30 mouse cellular contexts compared by ENCODE assay signal in genomic region chr12:26891190-26891589, GRCm38 (mm10).
DNase-seq lines count a peak whose midpoint lies in the region; ATAC-seq and TF ChIP-seq lines count a peak whose summit lies in the region.
"Had no signal": no experiment of that assay in that cellular context is flagged by ENCODE, and none has a peak within 500 bp of the region (broad histone marks: within the 10 kb centered on the region; RNA-seq: fewer than 3 reads in every experiment).

No protein-coding gene starts in this region.

- no peak for TF ChIP-seq CTCF in brain, embryonic 14.5 days (IDR thresholded peaks at IDR 0.05; ENCODE audit: borderline replicate concordance, extremely low read depth, insufficient read depth, insufficient read length)

- no peak for ATAC-seq in forebrain, embryonic 13.5 days
- no peak for ATAC-seq in forebrain, embryonic 15.5 days (replicated peaks)
- ATAC-seq in midbrain, embryonic 14.5 days (ENCODE audit: low FRiP score, low TSS enrichment) = no peak
- no peak for ATAC-seq in midbrain, embryonic 13.5 days
- ATAC-seq: forebrain, embryonic 16.5 days; midbrain, embryonic 16.5 days; Patski had no signal

- H3K27me3 ChIP-seq in forebrain, embryonic 13.5 days = no peaks in the 10 kb centered on the region
- no peaks in the 10 kb centered on the region for H3K27me3 ChIP-seq in forebrain, embryonic 15.5 days
- no peaks in the 10 kb centered on the region for H3K27me3 ChIP-seq in midbrain, embryonic 14.5 days (ENCODE audit: control insufficient read depth, insufficient read depth, low read length)
- no peaks in the 10 kb centered on the region for H3K27me3 ChIP-seq in midbrain, embryonic 13.5 days
- H3K27me3 ChIP-seq in limb, embryonic 10.5 days (ENCODE audit: low read depth, poor library complexity, severe bottlenecking) = no peaks in the 10 kb centered on the region
- H3K27me3 ChIP-seq: heart, embryonic 12.5 days; Patski had no signal

- H3K9me3 ChIP-seq in forebrain, embryonic 13.5 days (replicated peaks) = no peaks in the 10 kb centered on the region
- no peaks in the 10 kb centered on the region for H3K9me3 ChIP-seq in forebrain, embryonic 15.5 days
- no peaks in the 10 kb centered on the region for H3K9me3 ChIP-seq in midbrain, embryonic 14.5 days (ENCODE audit: control insufficient read depth, low read length)
- no peaks in the 10 kb centered on the region for H3K9me3 ChIP-seq in midbrain, embryonic 13.5 days
- H3K9me3 ChIP-seq in limb, embryonic 10.5 days (replicated peaks) = no peaks in the 10 kb centered on the region
- H3K9me3 ChIP-seq: heart, embryonic 12.5 days had no signal

- no peak overlapping the region for H3K9ac ChIP-seq in forebrain, embryonic 13.5 days
- H3K9ac ChIP-seq in forebrain, embryonic 15.5 days (replicated peaks) = no peak overlapping the region
- no peak overlapping the region for H3K9ac ChIP-seq in midbrain, embryonic 14.5 days (replicated peaks; ENCODE audit: low read length)
- H3K9ac ChIP-seq in midbrain, embryonic 13.5 days (replicated peaks) = no peak overlapping the region
- H3K9ac ChIP-seq: heart, embryonic 12.5 days; liver, embryonic 14.5 days had no signal

- peaks cover 21% of the 10 kb centered on the region for H3K4me1 ChIP-seq in forebrain, embryonic 13.5 days
- peaks cover 16% of the 10 kb centered on the region for H3K4me1 ChIP-seq in forebrain, embryonic 15.5 days
- peaks cover 11% of the 10 kb centered on the region for H3K4me1 ChIP-seq in midbrain, embryonic 14.5 days (ENCODE audit: control insufficient read depth, insufficient read depth, low read length)
- peaks cover 20% of the 10 kb centered on the region for H3K4me1 ChIP-seq in midbrain, embryonic 13.5 days (replicated peaks)
- peaks cover 24% of the 10 kb centered on the region for H3K4me1 ChIP-seq in limb, embryonic 10.5 days

- H3K36me3 ChIP-seq in forebrain, embryonic 13.5 days (ENCODE audit: poor library complexity, severe bottlenecking) = no peaks in the 10 kb centered on the region
- no peaks in the 10 kb centered on the region for H3K36me3 ChIP-seq in forebrain, embryonic 15.5 days
- no peaks in the 10 kb centered on the region for H3K36me3 ChIP-seq in midbrain, embryonic 14.5 days (ENCODE audit: control insufficient read depth, insufficient read depth, low read length)
- H3K36me3 ChIP-seq in midbrain, embryonic 13.5 days = no peaks in the 10 kb centered on the region
- no peaks in the 10 kb centered on the region for H3K36me3 ChIP-seq in limb, embryonic 10.5 days
- H3K36me3 ChIP-seq: G1E; heart, embryonic 12.5 days had no signal

- 0 out of 2 replicates have a peak overlapping the region, but pooled peaks have one; percentile 8 for H3K27ac ChIP-seq in forebrain, embryonic 13.5 days
- H3K27ac ChIP-seq in forebrain, embryonic 15.5 days (replicated peaks) = no peak overlapping the region
- H3K27ac ChIP-seq in midbrain, embryonic 14.5 days (replicated peaks; ENCODE audit: low read depth, low read length) = no peak overlapping the region
- H3K27ac ChIP-seq in midbrain, embryonic 13.5 days = no peak overlapping the region
- peak overlapping the region; percentile 14; the same call in 1 of the 2 replicates for H3K27ac ChIP-seq in limb, embryonic 10.5 days
- H3K27ac ChIP-seq: heart, adult 2 months; kidney, postnatal 0 days; liver, embryonic 14.5 days; macrophage had no signal

- H3K4me2 ChIP-seq in forebrain, embryonic 13.5 days = no peak overlapping the region
- no peak overlapping the region for H3K4me2 ChIP-seq in forebrain, embryonic 15.5 days (replicated peaks)
- no peak overlapping the region for H3K4me2 ChIP-seq in midbrain, embryonic 14.5 days (ENCODE audit: low read length)
- H3K4me2 ChIP-seq in midbrain, embryonic 13.5 days (replicated peaks) = no peak overlapping the region
- H3K4me2 ChIP-seq: heart, embryonic 12.5 days had no signal

- peak; percentile 53 for DNase-seq in midbrain, embryonic 14.5 days
- DNase-seq in brain, embryonic 14.5 days (ENCODE audit: low read depth) = peak; percentile 66
- no peak for DNase-seq in limb, embryonic 10.5 days (ENCODE audit: low spot score)
- DNase-seq in spleen, adult 12 weeks (ENCODE audit: low spot score) = no peak
- DNase-seq: adrenal gland, postnatal 10 days; cerebellum, adult 11-12 months; cerebellum, postnatal 14 days; heart, adult 2 months; heart, postnatal 4 days; kidney, adult 2 months; kidney, postnatal 4 days; liver; lung, adult 2 months; lung, postnatal 10 days; right cerebral cortex, postnatal 25 days; spleen, adult 18-20 months; thymus, postnatal 14 days had no signal

- WGBS in forebrain, embryonic 13.5 days = 53% methylated on average over 4 of the region's 4 CpGs
- WGBS in forebrain, embryonic 15.5 days = 57% methylated on average over 4 of the region's 4 CpGs
- WGBS in midbrain, embryonic 14.5 days = 51% methylated on average over 4 of the region's 4 CpGs
- WGBS in midbrain, embryonic 13.5 days = 49% methylated on average over 4 of the region's 4 CpGs
- WGBS in limb, embryonic 10.5 days = 68% methylated on average over 4 of the region's 4 CpGs

- H3K4me3 ChIP-seq in forebrain, embryonic 13.5 days = no peak overlapping the region
- H3K4me3 ChIP-seq in forebrain, embryonic 15.5 days = no peak overlapping the region
- no peak overlapping the region for H3K4me3 ChIP-seq in midbrain, embryonic 14.5 days (replicated peaks; ENCODE audit: low read depth, low read length)
- no peak overlapping the region for H3K4me3 ChIP-seq in midbrain, embryonic 13.5 days (replicated peaks)
- no peak overlapping the region for H3K4me3 ChIP-seq in limb, embryonic 10.5 days
- H3K4me3 ChIP-seq: erythroblast, embryonic 14.5 days; heart, adult 2 months; heart, embryonic 12.5 days; myocyte had no signal

- TF ChIP-seq POLR2A in brain, embryonic 14.5 days (IDR thresholded peaks at IDR 0.05; ENCODE audit: borderline replicate concordance, extremely low read depth, insufficient read depth, insufficient read length, poor library complexity, severe bottlenecking) = no peak

Comparison
In these comparisons a context has a peak if more than half of its experiments do, and no peak if none do; other contexts are left out.
1. H3K27ac ChIP-seq: peak in forebrain, embryonic 13.5 days (single experiment) and limb, embryonic 10.5 days (single experiment); none in forebrain, embryonic 15.5 days (single experiment), midbrain, embryonic 14.5 days (single experiment) and midbrain, embryonic 13.5 days (single experiment).
2. DNase-seq: peak in midbrain, embryonic 14.5 days (single experiment) and brain, embryonic 14.5 days (single experiment); none in limb, embryonic 10.5 days (single experiment) and spleen, adult 12 weeks (single experiment).